Mouse (Mus musculus) gastrocnemius, adult 8-10 months (tissue): ENCODE measurements around the gene Cacnb4. TPM values are rescaled to one million over a fixed set of nuclear protein-coding genes. Genes with fewer than 3 reads are reported as not detected.

Experiments used
- total RNA-seq, 4 experiments: library from RNA; stranded (reverse); gene quantifications; 2 replicates each; pipeline ENCODE4 v1.2.4; 2022

Gene Cacnb4
- total RNA-seq, 4 experiments from 2014 or later = 0.07 to 0.70 (median 0.41) TPM

Other genes with a start within 250 kb of the Cacnb4 start
- 1 to 10 TPM; 8.6 to 9.1 (median 9.0) TPM for gene Stam2, start 65.5 kb upstream of the Cacnb4 start, total RNA-seq
- gene Fmnl2, start 181.0 kb upstream of the Cacnb4 start, total RNA-seq = 1 to 10 TPM; 3.8 to 6.6 (median 5.5) TPM